30 mouse cellular contexts compared by ENCODE assay signal in genomic region chr16:59880073-59880472, GRCm38 (mm10).
"Had no signal": no experiment of that assay in that cellular context is flagged by ENCODE, and none has a peak within 500 bp of the region (broad histone marks: within the 10 kb centered on the region; RNA-seq: fewer than 3 reads in every experiment).

No protein-coding gene starts in this region.

- H3K9me3 ChIP-seq: limb, embryonic 10.5 days; limb, embryonic 12.5 days; limb, embryonic 13.5 days; limb, embryonic 15.5 days; liver, embryonic 13.5 days; liver, embryonic 15.5 days; lung, embryonic 15.5 days; midbrain, embryonic 10.5 days; midbrain, embryonic 12.5 days; midbrain, embryonic 13.5 days; midbrain, embryonic 15.5 days; neural tube, embryonic 12.5 days had no signal

- H3K36me3 ChIP-seq: limb, embryonic 10.5 days; limb, embryonic 12.5 days; limb, embryonic 13.5 days; limb, embryonic 15.5 days; liver, embryonic 12.5 days; liver, embryonic 13.5 days; liver, embryonic 15.5 days; lung, embryonic 15.5 days; midbrain, embryonic 10.5 days; midbrain, embryonic 12.5 days; midbrain, embryonic 13.5 days; midbrain, embryonic 15.5 days; neural tube, embryonic 12.5 days had no signal

- H3K4me2 ChIP-seq: limb, embryonic 12.5 days; limb, embryonic 13.5 days; limb, embryonic 15.5 days; liver, embryonic 11.5 days; liver, embryonic 12.5 days; liver, embryonic 13.5 days; liver, embryonic 15.5 days; lung, embryonic 14.5 days; lung, embryonic 15.5 days; midbrain, embryonic 11.5 days; midbrain, embryonic 12.5 days; midbrain, embryonic 13.5 days; midbrain, embryonic 15.5 days; neural tube, embryonic 12.5 days had no signal

- H3K4me1 ChIP-seq: limb, embryonic 10.5 days; limb, embryonic 12.5 days; limb, embryonic 13.5 days; limb, embryonic 15.5 days; liver, embryonic 12.5 days; liver, embryonic 13.5 days; liver, embryonic 15.5 days; lung, embryonic 15.5 days; megakaryocyte, embryonic 14.5 days; midbrain, embryonic 10.5 days; midbrain, embryonic 12.5 days; midbrain, embryonic 13.5 days; midbrain, embryonic 15.5 days; neural tube, embryonic 12.5 days had no signal

- DNase-seq: left cerebral cortex, postnatal 4 days; liver; liver, embryonic 13.5 days; liver, postnatal 0 days; lung, adult 18-20 months; lung, adult 2 months; lung, embryonic 14.5 days; lung, postnatal 10 days; lung, postnatal 14 days; lung, postnatal 36 days; lung, postnatal 4 days; midbrain, embryonic 14.5 days had no signal

- H3K27me3 ChIP-seq: limb, embryonic 12.5 days; limb, embryonic 13.5 days; limb, embryonic 15.5 days; liver, embryonic 12.5 days; liver, embryonic 13.5 days; liver, embryonic 15.5 days; lung, embryonic 15.5 days; megakaryocyte, embryonic 14.5 days; midbrain, embryonic 12.5 days; midbrain, embryonic 13.5 days; midbrain, embryonic 15.5 days; neural tube, embryonic 12.5 days had no signal

- H3K9ac ChIP-seq: limb, embryonic 12.5 days; limb, embryonic 13.5 days; limb, embryonic 15.5 days; liver, embryonic 12.5 days; liver, embryonic 13.5 days; liver, embryonic 14.5 days; liver, embryonic 15.5 days; liver, postnatal 0 days; lung, embryonic 14.5 days; lung, embryonic 15.5 days; midbrain, embryonic 12.5 days; midbrain, embryonic 13.5 days; midbrain, embryonic 15.5 days; neural tube, embryonic 12.5 days had no signal

- H3K27ac ChIP-seq: limb, embryonic 10.5 days; limb, embryonic 12.5 days; limb, embryonic 13.5 days; limb, embryonic 15.5 days; liver, embryonic 12.5 days; liver, embryonic 13.5 days; liver, embryonic 14.5 days; liver, embryonic 15.5 days; lung, embryonic 15.5 days; macrophage; midbrain, embryonic 10.5 days; midbrain, embryonic 12.5 days; midbrain, embryonic 13.5 days; midbrain, embryonic 15.5 days; neural tube, embryonic 12.5 days had no signal

- H3K4me3 ChIP-seq: limb, embryonic 10.5 days; limb, embryonic 12.5 days; limb, embryonic 13.5 days; limb, embryonic 15.5 days; liver, embryonic 12.5 days; liver, embryonic 13.5 days; liver, embryonic 15.5 days; lung, embryonic 15.5 days; megakaryocyte, embryonic 14.5 days; midbrain, embryonic 10.5 days; midbrain, embryonic 12.5 days; midbrain, embryonic 13.5 days; midbrain, embryonic 15.5 days; myocyte; neural tube, embryonic 12.5 days had no signal
